Mouse (Mus musculus) kidney, postnatal 25 days (tissue): ENCODE data around the gene Sec14l5.
"Not testable (repeated sequence)": the region's sequence is repeated elsewhere in the genome, so short reads cannot be mapped to it uniquely, and the experiment has no call there.

Experiments
- DNase-seq, 2 experiments: peaks; one replicate each; pipeline ENCODE4 v3.0.0; 2021; ENCODE audit warnings: mixed read lengths in 2 of 2

Sec14l5 gene

DNA sequence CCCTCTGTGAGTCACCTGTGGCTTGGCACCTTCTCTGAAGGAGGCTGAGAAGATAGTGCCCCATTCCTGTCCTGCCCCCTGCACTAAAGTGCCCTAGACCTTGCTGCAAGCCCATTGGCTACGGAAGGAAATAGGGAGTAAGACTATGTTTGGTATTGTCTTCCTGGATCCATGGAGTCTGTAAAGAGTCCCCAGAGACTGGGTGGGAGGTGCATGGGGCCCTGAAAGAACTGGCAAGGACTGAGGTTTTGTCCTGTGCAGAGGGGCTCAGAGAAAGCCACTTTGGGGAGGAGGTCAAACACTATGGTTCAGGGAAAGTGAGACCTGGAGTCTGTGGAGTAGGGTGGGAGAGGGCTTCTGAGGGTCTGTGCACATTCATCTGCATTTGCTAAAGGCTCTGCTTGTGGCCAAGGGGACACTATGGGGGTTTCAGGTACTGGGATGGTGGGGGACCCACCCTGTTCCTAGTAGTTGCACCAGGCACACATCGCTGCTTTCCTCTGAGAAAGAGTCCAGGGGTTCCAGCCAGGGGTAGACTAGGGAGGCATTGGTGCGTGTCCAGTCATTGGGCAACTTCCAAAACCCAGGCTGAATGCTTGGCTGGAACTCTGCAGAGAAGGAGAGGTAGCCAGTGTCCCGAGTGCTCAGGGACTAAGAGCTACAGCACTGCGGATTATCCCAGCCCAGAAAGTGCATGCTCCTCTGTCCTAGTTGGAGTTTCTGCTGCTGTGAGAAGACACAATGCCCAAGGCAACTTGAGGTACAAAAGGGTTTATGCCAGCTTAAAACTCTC lies 70.6 kb downstream of the Sec14l5 start:
- peak; percentile 81 to 83 for DNase-seq

DNA sequence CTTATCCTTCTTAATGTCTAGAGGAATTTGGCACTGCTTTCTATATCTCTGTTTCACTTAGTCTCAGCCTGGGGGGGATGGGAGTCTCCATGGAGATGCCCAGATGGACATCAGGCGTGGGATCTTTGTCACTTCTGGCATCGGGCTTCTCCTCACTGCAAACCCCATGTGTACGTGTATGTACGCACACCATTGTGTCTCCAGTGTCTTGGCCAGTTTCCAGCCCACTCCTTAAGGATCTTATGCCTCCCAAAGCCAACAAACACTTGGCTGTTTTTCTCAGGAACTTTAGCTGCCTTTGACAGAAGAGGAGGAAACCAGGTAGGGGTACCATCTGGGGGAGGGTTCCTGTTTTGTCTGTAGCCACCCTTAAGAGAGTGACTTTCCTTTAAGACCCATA lies 74.5 kb downstream of the Sec14l5 start:
- DNase-seq, result peak in 1 of 2 experiments; percentile 38

GRCm38 (mm10) chr16:5222140-5222539 lies 75.2 kb downstream of the Sec14l5 start, which contains the start of gene AU021092:
AU021092 (minus strand) TSS chr16:5222299.
- DNase-seq, result peak; percentile 57 to 70

GRCm38 (mm10) chr16:5226534-5226933 lies 79.6 kb downstream of the Sec14l5 start:
- DNase-seq, result peak; percentile 20 to 57

DNA sequence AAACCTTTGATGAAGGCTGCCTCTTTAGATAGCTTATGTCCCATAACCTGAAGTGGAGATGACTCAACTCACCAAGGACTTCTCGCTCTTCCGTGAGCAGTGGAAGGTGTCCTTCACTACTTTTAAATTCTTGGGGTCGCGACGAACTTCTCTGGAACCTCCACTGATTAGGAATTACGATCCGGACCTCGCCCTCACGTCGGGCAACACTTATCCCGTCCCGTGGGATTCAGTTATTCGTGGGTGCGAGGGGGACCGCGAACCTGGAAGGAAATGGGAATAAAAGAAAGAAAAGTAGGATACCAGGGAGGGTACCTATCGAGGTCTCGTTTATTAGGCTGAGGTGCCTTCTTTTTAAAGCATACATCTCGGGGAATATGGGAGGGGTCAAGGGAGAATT lies 80.6 kb downstream of the Sec14l5 start:
- DNase-seq, result not testable (repeated sequence)

- DNase-seq, result not testable (repeated sequence)
Measured at GRCm38 (mm10) chr16:5228103-5228502, 81.2 kb downstream of the Sec14l5 start.

GRCm38 (mm10) chr16:5232982-5233381 lies 86.1 kb downstream of the Sec14l5 start:
- DNase-seq, result no peak

DNA sequence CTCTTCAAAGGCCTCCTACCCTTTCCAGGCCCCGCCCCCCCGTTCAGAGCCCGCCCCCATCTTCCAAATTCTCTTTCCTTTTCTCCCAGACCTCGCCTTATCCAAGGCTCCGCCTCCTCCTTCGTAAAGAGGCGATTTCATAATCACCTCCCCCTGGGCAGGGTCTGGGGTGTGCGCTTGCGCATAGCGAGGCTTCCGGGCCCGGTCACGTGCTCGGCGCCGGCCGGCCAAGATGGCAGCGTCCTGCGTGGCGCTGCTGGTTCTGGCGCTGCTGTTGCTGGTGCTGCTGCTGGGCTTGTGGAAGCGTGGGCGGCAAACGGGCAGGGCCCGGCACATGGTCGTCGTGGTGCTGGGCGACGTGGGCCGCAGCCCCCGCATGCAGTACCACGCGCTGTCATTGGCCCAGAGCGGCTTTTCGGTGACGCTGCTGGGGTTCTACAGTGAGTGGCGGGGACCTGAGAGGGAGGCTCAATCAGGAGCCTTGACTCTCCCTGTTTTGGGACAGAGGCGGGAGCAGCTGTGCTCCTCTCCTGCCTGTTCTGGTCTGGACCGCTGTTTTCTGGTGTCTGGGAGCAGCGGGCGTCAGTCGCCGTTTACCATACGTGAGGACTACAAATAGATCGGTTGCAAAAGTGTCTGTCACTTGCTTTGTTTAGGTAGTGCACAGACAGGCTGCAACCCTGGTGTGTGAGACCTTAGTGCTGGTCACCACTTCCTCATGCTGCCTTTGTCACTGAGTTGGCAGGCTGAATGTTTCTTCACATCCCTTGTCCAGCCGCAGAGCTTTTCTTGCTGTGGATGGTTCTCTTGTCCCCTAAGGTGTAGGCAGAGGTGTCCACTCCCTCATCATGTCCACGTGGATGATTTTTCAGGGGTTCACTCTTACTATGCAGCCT lies 86.8 kb downstream of the Sec14l5 start, which contains the start of gene Alg1:
Alg1 (plus strand) TSS at position 204 of the 896 bp plus-strand sequence.
- peak; percentile 95 to 97 for DNase-seq
